Mouse (Mus musculus) layer of hippocampus, postnatal 10 days (tissue): ENCODE results near the gene Derl3. TPM values are rescaled to one million over a fixed set of nuclear protein-coding genes. Genes with fewer than 3 reads are reported as not detected.

ENCODE experiments used
- DNase-seq, 2 experiments: peaks; one replicate each; pipeline ENCODE4 v3.0.0; 2021; ENCODE audit warnings: low spot score in 2 of 2
- total RNA-seq, 2 experiments: library from RNA; stranded (reverse); gene quantifications; 2 replicates each; pipeline ENCODE4 v1.2.3; 2021

The Derl3 gene
- total RNA-seq, 2 experiments from 2014 or later: 1.7 TPM; not detected in 1

GRCm38 (mm10) chr10:75939481-75940234 is 46.4 kb downstream of the Derl3 start:
- DNase-seq: no peak

- DNase-seq: no peak
Measured at GRCm38 (mm10) chr10:75940520-75940919, 47.3 kb downstream of the Derl3 start, which contains the start of gene Gm867. Gm867 (minus strand) TSS chr10:75940672.

GRCm38 (mm10) chr10:75941042-75941824 is 48.0 kb downstream of the Derl3 start:
- no peak for DNase-seq

GRCm38 (mm10) chr10:75942736-75943477 is 49.7 kb downstream of the Derl3 start, which contains the start of gene Vpreb3:
Vpreb3 (plus strand) TSS chr10:75943057.
- no peak for DNase-seq

- no peak for DNase-seq
Measured at GRCm38 (mm10) chr10:75944066-75944772, 51.0 kb downstream of the Derl3 start.

GRCm38 (mm10) chr10:75945213-75945612 is 52.0 kb downstream of the Derl3 start:
- DNase-seq: no peak

Other genes with a start within 250 kb of the Derl3 start
- gene Susd2, start 249.4 kb upstream of the Derl3 start, total RNA-seq: 1 to 10 TPM; 1.6 to 2.8 TPM
- 10 to 100 TPM; 72.5 to 96.4 TPM for gene Cabin1, start 129.1 kb upstream of the Derl3 start, total RNA-seq
- gene Ddt, start 120.0 kb upstream of the Derl3 start, total RNA-seq: 10 to 100 TPM; 34.4 to 34.8 TPM
- not detected for gene Gm20441, start 112.5 kb upstream of the Derl3 start, total RNA-seq
- gene Gstt3, start 112.0 kb upstream of the Derl3 start, total RNA-seq: under 1 TPM; 0.96 to 0.98 TPM
- 1 to 10 TPM; 2.8 to 5.2 TPM for gene Gstt1, start 94.8 kb upstream of the Derl3 start, total RNA-seq
- gene Gstt4, start 70.9 kb upstream of the Derl3 start, total RNA-seq: not detected
- 1 to 10 TPM; 5.0 to 6.1 TPM for gene Gstt2, start 56.0 kb upstream of the Derl3 start, total RNA-seq
- 100 to 1,000 TPM; 674 to 738 TPM for gene Mif, start 33.2 kb upstream of the Derl3 start, total RNA-seq
- 10 to 100 TPM; 99.2 to 99.3 TPM for gene Smarcb1, start 28.2 kb downstream of the Derl3 start, total RNA-seq
- gene Chchd10, start 39.7 kb downstream of the Derl3 start, total RNA-seq: 100 to 1,000 TPM; 185 to 218 TPM
- gene Mmp11, start 43.1 kb downstream of the Derl3 start, total RNA-seq: 1 to 10 TPM; 2.0 to 4.1 TPM
- under 1 TPM; 0.71 to 0.83 TPM for gene Gm867, start 47.3 kb downstream of the Derl3 start, total RNA-seq
- gene Vpreb3, start 49.6 kb downstream of the Derl3 start, total RNA-seq: not detected
- not detected for gene Gm5134, start 61.1 kb downstream of the Derl3 start, total RNA-seq
- gene Zfp280b, start 139.2 kb downstream of the Derl3 start, total RNA-seq: 10 to 100 TPM in 1 of 2 experiments, 1 to 10 TPM in 1; 9.1 to 11.2 TPM
- gene Slc5a4b, start 217.5 kb downstream of the Derl3 start, total RNA-seq: under 1 TPM in 1 of 2 experiments, not detected in 1; 0.09 TPM